Mouse (Mus musculus) 3134 (cell line): ENCODE results near the gene Gatc.
A peak's percentile ranks its signal among the peaks of the same experiment; 100 is the strongest.
"Not testable (repeated sequence)": the region's sequence is repeated elsewhere in the genome, so short reads cannot be mapped to it uniquely, and the experiment has no call there.

Source experiments
- DNase-seq: peaks from one replicate; pipeline ENCODE4 v3.0.0-alpha.2; 2011; ENCODE audit warnings: low spot score; ENCODE audit not compliant: insufficient read length; ENCODE audit errors: extremely low read depth

Gatc gene

DNA sequence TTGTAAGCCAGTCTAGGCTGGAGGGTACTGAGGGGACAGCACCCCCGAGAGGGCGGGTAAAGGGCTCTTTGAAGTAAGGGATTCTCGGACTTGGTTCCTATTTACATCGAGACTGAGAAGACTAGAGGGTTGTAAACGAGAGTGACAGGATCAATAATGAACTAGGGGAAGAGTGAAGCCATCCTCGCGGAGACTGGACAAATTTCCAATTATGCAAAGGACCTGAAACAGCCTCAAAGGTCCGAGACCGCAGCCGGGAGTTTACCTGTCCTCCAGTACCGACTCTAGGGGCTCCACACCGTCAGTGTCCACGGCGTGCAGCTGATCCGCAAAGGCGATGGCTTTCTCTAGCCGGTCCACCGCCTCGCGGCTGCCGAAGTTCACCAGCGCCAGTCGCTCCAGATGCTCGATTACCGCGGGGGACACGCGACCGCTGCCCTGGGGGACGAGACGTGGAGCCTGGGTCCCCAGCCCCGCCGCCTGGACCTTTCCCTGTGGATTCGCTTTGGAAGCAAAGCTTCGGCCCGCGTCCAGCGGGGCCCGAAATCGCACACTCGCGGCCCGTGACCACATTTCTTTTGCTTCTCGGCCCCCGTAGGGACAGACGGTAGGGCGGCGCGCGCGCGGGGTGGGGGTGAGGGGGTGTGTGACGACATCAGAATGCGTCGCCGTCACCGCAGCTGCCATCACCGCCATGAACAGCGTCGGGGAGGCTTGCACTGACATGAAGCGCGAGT lies at the start of gene Gatc, which contains the start of gene Triap1:
Gene Gatc (minus strand): TSS at position 602 of the 737 bp plus-strand sequence.
Gene Triap1 (plus strand): TSS at position 649 of the 737 bp plus-strand sequence.
- peak; percentile 88 for DNase-seq

DNA sequence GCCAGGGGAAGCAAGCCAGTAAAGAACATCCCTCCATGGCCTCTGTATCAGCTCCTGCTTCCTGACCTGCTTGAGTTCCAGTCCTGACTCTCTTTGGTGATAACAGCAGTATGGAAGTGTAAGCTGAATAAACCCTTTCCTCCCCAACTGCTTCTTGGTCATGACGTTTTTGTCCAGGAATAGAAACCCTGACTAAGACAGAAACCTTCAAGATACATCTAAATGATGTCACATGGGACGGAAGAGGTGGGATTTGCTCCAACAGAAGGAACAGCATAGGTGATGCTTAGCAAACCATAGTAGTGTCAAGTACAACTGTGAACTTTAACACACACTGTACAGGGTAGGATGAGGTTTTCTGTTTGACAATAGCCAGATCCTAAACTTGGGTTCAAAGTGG lies 37.9 kb upstream of the Gatc start:
- DNase-seq: not testable (repeated sequence)

DNA sequence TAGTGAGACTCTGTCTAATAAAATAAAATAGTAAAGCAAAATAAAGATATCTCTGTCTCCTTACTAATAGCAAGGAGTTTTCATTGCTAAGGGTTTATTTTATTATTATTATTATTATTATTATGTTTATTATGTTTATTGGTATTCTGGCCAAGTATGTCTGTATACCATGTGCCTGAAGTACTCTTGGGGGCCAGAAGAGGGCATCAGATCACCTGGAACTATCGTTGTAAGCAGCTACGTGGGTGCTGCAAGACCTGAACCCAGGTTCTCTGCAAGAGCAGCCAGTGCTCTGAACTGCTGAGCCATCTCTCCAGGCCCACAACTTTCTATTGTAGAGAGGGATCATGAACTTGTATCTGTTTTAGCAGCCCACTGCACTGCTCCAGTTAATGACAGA lies 34.5 kb upstream of the Gatc start:
- no peak for DNase-seq

DNA sequence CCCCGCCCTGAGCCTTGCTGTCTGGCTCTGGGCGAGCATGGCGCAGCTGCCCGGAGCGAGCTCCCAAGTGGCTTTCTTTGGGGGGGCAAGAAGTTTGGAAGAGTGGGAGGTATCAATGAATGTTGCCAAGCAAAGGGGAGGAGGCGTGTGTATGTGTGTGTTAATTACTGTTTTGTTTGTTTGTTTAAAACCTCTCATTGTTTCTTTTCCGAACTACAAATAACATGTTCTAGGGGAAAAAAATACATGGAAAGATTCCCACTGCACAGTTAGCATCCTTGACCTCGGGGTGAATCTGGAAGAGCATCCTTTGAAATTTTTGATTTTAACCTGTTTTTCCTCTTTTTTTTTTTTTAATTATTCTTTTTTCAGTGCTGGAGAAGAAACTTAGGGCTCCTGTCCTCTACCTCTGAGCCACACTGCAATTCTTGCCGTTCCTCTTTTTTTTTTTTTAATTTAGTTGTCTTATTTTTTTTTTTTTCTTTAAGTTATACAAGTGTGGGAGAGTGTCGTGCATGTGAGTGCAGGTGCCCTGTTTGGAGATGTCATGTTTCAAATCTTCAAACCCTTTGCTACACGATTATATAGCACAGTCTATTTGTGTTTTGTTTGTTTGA lies 33.3 kb upstream of the Gatc start:
- no peak for DNase-seq

DNA sequence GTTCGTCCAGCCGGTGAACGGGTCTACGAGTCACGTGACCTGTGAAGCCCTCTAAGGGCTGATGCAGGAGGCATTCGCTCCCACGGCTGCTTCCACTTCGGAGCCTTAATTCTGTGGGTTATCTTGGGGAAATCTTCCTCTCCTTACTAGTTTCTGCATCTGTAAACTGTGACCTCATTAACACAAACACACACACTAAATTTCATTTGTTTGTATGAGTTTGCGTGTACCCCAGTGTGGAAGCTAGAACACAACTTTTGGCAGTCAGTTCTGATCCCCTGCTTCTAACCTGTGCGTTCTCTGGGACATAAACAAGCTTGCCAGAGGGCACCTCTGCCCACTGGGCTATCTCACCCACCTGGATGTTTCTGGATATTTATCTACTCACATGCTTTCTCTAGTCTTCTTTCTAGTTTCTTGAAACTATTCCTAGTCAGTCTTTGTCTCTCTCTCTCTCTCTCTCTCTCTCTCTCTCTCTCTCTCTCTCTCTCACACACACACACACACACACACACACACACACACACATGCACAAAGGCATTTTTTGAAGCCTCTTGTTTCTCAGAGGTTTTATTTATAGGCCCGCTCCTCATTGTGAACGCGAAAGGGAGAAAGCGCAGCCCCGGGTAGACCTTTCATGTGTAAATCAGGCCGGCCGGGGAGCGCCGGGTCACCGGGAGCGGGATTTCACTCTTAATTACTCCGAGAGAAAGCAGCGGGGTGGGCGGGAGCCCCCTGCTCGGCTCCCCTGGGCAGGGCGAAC lies 32.6 kb upstream of the Gatc start:
- no peak for DNase-seq

DNA sequence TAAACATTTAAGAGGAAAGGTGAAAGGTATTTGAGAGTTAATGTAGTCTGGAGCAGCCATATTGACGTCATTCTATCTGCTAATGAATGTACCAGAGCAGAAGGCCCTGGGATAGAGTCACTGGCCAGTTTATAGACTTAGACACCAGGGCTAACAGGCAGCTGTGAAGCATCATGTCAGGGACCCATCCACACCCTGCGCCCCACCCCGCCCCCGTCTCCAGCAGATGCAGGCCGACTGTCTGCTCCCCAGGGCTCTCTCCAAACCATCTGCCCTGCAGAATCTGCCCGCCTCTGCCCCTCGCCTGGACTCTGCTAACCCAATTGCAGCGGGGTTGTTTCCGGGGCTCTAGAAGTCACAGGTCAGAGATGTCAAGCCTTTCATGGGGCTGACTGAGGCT lies 30.8 kb upstream of the Gatc start:
- DNase-seq: no peak

DNA sequence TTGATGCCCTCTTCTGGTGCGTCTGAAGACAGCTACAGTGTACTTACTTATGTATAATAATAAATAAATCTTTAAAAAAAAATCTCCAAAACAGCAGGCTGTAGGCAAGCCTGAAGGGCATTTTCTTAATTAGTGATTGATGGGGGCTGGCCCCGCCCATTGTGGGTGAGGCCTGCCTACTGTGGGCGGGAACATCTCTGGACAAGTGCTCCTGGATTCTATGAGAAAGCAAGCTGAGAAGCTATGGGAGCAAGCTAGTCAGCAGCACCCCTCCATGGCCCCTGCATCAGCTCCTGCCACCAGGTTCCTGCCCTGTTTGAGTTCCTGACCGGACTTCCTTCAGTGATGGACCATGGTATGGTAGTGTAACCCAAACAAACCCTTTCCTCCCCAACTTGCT lies 23.8 kb upstream of the Gatc start:
- no peak for DNase-seq

DNA sequence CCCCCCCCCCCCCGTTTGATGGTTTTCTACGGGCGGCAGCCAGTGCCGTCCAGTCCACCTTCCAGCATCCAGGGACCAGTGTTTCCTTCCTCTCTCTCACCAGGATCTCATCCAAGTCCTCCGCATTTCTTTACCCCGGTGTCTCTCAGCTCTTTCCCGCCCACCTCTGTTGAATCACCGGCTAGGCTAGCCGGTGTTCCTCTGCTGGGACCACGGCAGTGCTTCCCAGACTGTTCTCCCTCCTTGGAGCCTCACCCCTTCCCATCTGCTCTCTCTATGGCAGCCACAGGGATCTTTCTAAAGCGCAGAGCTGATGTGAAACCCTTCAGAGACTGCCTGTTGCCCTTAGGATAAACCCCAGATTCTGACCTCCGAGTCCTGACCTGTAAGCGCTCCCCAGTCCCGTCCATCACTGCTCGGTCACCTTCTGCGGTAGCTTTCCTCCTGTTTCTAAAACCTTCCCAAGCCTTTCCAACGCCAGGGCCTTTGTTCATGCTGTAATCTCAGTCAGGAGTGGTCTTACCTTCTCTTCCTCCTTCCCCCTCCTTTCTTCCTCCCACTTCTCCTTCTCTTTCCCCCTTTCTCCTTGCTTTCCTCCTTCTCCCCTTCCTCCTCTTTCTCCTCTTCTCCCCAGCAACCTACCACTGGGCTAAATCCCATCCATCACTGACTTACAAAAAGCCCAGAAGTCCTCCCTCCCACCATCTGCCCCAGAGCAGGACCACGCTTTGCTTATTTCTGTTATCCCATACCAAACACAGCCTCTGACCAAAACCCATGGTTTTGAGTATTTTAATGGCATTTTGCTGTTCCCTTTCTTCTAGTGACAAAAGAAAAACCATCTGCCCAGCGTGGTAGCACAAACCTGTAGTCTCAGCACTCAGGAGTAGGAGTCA lies 22.1 kb upstream of the Gatc start:
- no peak for DNase-seq

DNA sequence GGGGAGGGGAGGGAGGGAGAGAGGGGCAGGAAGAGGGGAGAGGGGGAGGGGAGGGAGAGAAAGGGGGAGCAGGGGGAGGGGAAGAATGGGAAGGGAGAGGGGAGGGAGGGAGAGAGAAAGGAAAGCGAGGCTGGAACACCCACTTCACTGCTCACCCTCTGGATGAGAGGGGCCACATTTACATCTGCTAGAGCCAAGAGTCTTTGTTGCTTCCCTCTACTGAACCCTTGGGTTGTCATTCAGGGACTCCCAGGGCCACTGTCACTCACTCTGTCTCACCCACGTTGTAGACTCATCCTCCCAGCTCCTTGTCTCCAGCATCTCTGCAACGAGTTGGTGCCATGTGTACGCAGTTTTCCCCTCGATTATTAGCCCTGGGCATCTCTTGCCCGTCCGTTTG lies 21.2 kb upstream of the Gatc start:
- no peak for DNase-seq

DNA sequence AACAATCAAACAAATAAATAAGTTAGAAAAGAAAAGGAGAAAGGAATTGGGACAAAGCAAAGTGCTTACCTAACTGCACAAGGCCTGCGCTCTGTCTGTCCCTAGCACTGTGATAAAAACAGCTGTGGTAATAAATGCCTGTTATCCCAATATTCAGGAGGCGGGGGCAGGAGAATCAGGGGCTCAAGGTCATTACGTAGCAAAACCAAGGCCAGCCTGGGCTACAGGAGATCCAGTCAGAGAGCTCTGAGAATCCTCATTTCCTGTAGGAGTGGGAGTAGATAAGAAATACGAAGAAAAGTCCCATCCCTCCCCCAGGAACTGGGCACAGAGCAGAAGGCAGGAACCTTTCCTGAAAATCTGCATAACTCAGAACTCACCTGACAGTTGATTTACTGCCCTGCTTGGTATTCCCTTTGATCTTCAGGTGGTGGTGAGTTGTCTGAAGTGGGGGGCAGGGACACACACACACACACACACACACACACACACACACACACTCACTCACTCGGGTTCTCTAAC lies 18.9 kb upstream of the Gatc start:
- DNase-seq: no peak

DNA sequence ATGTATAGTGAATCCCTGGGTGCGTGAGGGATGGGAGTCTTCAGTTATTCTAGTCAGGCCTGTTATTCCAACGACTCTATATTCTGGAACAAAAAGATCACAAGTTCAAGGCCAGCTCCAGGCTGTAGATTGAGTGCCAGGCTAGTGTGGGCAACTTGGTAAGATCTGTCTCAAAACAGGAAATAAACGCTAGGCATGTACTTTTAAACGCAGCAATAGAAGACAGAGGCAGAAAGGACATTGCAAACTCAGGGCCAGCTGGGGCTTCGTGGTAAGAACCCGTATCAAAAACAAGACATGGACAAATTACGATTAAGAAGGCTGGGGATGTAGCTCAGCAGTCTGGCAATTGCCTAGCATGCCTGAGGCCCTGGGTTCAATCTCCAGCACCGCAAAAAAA lies 18.5 kb upstream of the Gatc start:
- DNase-seq: no peak

DNA sequence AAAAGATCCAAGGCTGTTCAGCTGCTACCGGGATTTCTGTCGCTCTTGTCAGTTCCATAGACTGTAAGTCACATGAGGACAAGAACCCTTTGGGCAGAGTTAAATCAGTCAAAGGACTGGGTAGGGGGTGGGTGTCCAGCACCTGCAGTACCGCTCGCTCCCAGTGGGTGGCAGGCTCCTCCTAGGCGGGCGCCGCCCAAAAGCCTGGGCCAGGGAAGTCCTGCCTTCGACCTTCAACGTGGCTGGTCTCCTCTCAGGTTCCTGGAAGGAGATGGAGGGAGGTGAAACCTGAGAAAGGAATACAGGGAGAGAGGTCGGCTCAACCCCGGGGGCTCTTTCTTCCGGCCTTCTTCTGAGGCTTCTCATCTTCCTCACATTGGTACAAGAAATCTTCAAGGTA lies 17.9 kb upstream of the Gatc start:
- DNase-seq: peak; percentile 88

DNA sequence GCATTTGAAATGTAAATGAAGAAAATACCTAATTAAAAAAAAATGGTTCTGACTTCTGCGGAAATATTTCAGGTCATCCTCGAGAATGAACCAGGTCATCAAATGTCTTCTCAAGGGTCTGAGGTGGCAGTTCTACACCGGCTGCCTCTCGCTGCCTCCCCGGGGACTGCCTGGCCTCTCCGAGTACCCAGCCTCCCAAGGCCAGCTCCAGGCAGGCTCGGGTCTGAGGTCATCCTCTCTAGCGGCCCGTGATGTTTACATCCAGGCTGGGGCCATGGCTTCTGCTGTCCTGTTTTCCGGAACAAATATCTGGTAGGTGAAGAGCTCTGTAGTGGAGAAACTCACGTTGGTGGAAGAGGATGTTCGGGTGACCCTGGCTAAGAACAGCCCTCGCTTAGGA lies 14.1 kb upstream of the Gatc start:
- DNase-seq: no peak

DNA sequence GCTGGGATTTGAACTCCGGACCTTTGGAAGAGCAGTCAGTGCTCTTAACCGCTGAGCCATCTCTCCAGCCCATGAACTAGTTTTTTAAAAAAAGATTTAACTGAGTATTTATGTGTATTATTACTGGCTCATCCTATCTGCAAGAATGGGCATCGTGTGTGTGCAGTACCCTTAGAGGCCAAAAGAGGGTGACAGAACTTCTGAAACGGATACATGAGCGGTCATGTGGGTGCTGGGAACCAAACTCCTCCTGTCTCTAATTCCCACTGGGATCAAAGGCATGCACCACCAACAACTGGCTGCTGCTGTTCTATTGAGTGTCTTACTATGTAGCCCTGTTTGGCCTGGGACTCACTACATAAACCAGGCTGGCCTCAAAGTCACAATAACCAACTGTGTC lies 10.4 kb upstream of the Gatc start:
- no peak for DNase-seq

DNA sequence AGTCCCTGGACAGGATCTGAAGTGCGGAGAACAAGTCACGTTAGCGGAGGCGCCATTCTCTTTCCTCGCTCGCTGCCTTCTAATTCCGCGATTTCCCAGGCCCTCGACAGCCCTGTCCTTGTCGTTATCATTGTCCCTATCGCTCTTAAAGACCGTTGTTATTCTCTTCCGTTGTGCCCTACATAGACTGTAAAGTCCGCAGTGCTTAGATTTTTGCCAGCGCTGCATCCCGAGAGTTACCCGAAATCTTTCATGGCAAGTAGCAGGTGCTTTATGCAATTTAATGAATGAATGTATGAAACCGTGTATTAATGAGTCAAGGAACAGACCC lies 8.2 kb upstream of the Gatc start:
- DNase-seq: no peak

DNA sequence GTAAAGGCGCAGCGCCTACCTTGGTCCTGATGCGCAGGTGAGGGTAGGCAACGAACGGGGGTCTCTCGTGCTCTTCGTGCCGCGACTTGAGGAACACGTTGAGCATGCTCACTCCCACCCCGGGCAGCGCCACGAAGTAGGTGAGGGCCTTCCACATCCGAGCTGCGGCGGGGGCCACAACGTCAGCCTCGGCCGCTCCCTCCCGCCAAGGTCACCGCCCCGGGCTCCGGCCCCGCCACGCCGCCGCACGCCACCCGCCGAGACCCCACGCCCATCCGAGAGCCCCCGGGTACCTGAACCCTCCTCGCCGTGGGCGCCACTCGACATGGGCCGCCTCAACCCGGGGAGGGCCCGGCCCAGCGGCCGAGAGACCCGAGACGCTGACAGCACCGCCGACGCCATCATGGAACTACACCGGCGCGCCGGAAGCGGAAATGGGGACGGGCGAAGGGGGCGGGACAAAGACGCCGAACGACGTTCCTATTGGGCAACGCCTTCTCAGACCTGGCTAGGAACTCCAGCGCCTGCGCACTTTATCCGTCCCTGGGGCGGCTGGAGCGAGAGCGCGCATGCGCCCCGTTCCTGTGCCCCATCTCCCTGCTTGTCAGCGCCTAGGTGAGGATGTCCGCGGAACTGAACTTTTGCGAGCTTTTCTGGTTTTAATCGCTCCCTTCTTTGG lies 7.7 kb upstream of the Gatc start, which contains the start of gene Cox6a1:
Gene Cox6a1 (minus strand): TSS at position 436 of the 679 bp plus-strand sequence.
- peak; percentile 98 for DNase-seq

DNA sequence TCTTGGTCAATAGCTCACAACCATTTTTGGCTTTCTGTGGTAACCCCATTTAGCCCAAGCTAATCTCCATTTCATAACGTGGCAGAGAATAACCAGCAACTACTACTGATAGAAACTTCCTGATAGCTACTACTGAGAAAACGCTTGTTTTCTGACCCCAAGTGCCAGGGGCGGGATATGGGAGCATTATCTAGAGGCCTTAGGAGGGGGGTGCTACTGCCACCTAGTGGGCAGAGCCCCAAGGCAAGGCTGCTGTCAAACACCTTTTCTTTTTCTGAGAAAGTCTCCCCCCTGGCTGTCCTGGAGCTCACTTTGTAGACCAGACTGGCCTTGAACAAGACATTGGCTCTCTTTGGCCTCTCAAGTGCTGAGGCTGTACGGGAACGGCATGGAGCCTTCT lies 6.6 kb upstream of the Gatc start:
- peak; percentile 50 for DNase-seq

DNA sequence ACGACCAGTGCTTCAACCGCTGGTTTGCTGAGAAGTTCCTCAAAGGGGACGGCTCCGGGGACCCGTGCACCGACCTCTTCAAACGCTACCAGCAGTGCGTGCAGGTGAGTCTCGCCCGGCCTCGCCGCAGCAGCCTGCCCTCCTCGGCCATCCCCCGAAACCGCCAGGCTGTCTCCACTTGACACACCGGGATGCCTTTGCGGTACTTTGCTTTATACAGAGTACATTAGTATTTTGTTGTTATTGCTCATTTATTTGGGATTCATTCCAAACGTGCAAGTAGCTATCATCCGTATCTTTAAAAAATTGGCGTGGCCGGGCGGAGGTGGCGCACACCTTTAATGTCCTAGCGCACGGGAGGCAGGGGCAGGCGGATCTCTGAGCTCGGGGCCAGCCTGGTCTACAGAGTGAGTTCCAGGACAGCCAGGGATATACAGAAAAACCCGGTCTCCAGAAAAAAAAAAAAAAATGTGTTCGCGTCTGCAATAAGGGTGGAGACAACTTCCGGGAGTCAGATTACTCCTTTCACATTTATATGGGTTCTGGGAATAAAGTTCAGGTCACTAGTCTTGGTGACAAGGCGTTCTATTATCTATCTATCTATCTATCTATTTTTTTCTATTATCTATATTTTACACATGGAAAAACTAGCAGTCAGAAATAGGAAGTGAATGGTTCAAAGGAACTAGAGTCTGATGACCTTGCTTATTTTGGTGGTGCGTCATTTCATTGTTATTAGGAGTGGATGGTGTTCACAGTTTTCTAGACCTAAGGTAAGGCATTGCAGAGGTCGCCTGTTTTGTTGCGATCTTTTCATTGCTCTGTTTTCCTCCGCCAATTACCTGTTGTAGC lies 562 bp upstream of the Gatc start:
- DNase-seq: no peak

DNA sequence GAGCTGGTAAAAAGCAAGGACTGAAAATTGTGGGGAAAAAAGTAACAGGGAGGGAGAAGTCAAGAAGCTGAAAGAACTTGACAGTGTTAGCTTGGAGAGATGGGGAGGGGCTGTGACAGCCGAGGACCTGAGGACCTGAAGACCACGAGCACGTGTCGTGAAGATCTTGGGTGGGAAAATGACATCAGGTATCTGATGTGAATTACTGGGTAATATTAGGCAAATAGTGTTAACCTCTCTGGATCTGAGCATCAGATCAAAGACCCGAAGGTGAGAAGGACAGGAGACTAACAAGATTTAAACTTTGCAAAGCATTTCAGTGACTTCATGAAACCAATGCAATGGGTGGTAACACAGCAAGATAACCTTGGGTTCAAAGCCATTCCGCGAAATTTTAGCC lies 971 bp downstream of the Gatc start:
- DNase-seq: no peak
